16 mouse cellular contexts compared by ENCODE assay signal in the genomic region with DNA sequence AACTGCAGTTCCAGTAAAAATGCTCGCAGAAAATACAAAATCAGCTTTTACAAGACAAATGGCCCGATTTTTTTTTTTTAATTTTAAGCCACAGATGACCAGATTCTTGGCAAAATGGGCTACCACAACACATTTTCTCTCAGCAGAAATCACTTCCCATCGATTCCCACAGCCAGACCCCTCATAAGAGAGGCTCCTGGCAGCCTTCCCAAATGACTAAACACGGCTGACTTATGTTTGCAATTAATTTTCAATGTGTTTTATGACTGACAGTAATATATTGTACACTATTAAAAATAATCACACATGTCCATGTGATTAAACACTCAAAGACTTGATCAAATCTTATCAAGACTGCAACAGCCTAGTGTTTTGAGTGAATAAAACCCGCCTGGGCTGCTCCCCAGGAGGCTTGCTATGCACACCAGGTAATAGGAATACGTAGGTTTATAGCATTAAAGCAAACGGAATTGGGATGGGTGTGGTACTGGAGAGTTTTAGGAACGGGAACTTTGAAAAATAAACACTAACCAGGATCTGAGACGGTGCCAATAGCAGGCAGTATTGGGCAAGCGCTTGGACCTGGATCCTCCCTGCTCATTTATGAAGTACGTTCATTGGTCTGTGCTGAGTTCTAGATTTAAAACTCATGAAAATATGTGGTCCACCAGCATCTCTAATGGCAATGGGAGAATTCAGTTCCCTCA.
DNase-seq lines count a peak whose midpoint lies in the region; ATAC-seq and TF ChIP-seq lines count a peak whose summit lies in the region.
"Had no signal": no experiment of that assay in that cellular context is flagged by ENCODE, and none has a peak within 500 bp of the region (broad histone marks: within the 10 kb centered on the region; RNA-seq: fewer than 3 reads in every experiment).

No protein-coding gene starts in this region.

- peak; percentile 62 for DNase-seq in forebrain, embryonic 14.5 days (ENCODE audit: low spot score)
- DNase-seq in forebrain, embryonic 11.5 days (ENCODE audit: low spot score) = no peak
- no peak for DNase-seq in limb, embryonic 10.5 days (ENCODE audit: low spot score)
- peak; percentile 93 for DNase-seq in NIH3T3 (ENCODE audit: low read depth)
- peak; percentile 77 for DNase-seq in lung, postnatal 0 days (ENCODE audit: low spot score)
- DNase-seq in adrenal gland, adult (ENCODE audit: inconsistent age in 2 of 2, low spot score in 1 of 2) = no peak
- DNase-seq in c-Kit-positive CD71-positive TER-119-positive erythroid progenitor cells, embryonic 14.5 days (ENCODE audit: low spot score) = no peak
- DNase-seq: adrenal gland, postnatal 25 days; cerebellum, adult 11 months; layer of hippocampus, adult 9-11 months; retina, postnatal 1 day; spleen, adult 18-20 months had no signal

- no peak overlapping the region for H3K4me3 ChIP-seq in forebrain, embryonic 14.5 days (ENCODE audit: low read depth, low read length)
- no peak overlapping the region for H3K4me3 ChIP-seq in forebrain, embryonic 11.5 days (ENCODE audit: low read depth, low read length)
- no peak overlapping the region for H3K4me3 ChIP-seq in limb, embryonic 12.5 days (replicated peaks)
- H3K4me3 ChIP-seq in limb, embryonic 10.5 days = no peak overlapping the region
- H3K4me3 ChIP-seq in lung, postnatal 0 days (ENCODE audit: low read depth, low read length) = no peak overlapping the region
- H3K4me3 ChIP-seq: embryonic facial prominence, embryonic 12.5 days; hindbrain, embryonic 15.5 days had no signal

- no peak overlapping the region for H3K27ac ChIP-seq in forebrain, embryonic 14.5 days (ENCODE audit: low read depth, low read length)
- no peak overlapping the region for H3K27ac ChIP-seq in forebrain, embryonic 11.5 days (ENCODE audit: low read depth, low read length)
- no peak overlapping the region for H3K27ac ChIP-seq in limb, embryonic 12.5 days
- H3K27ac ChIP-seq in limb, embryonic 10.5 days = no peak overlapping the region
- H3K27ac ChIP-seq in lung, postnatal 0 days (ENCODE audit: low read length) = no peak overlapping the region
- H3K27ac ChIP-seq: embryonic facial prominence, embryonic 12.5 days; hindbrain, embryonic 15.5 days had no signal

- H3K9me3 ChIP-seq in forebrain, embryonic 14.5 days (replicated peaks; ENCODE audit: control insufficient read depth, low read length) = no peaks in the 10 kb centered on the region
- H3K9me3 ChIP-seq in forebrain, embryonic 11.5 days (ENCODE audit: control insufficient read depth, low read length) = no peaks in the 10 kb centered on the region
- H3K9me3 ChIP-seq in limb, embryonic 12.5 days = no peaks in the 10 kb centered on the region
- H3K9me3 ChIP-seq in limb, embryonic 10.5 days (replicated peaks) = no peaks in the 10 kb centered on the region
- no peaks in the 10 kb centered on the region for H3K9me3 ChIP-seq in lung, postnatal 0 days (ENCODE audit: low read length)
- H3K9me3 ChIP-seq: embryonic facial prominence, embryonic 12.5 days; hindbrain, embryonic 15.5 days had no signal

- TF ChIP-seq EP300 in lung, postnatal 0 days (IDR thresholded peaks at IDR 0.05) = 0 out of 2 replicates have a peak, but pooled peaks have one; percentile 26

- no peak overlapping the region for H3K9ac ChIP-seq in forebrain, embryonic 14.5 days (ENCODE audit: low read length)
- H3K9ac ChIP-seq in forebrain, embryonic 11.5 days (ENCODE audit: low read length) = no peak overlapping the region
- H3K9ac ChIP-seq in limb, embryonic 12.5 days (replicated peaks) = no peak overlapping the region
- H3K9ac ChIP-seq in lung, postnatal 0 days (replicated peaks; ENCODE audit: low read depth) = no peak overlapping the region
- H3K9ac ChIP-seq: embryonic facial prominence, embryonic 12.5 days; hindbrain, embryonic 15.5 days had no signal

- 0 out of 2 replicates have a peak, but pooled peaks cover 5% of the 10 kb centered on the region for H3K4me1 ChIP-seq in forebrain, embryonic 14.5 days (ENCODE audit: control insufficient read depth, insufficient read depth, low read length)
- no peaks in the 10 kb centered on the region for H3K4me1 ChIP-seq in forebrain, embryonic 11.5 days (replicated peaks; ENCODE audit: control insufficient read depth, insufficient read depth, low read length)
- peaks cover 36% of the 10 kb centered on the region for H3K4me1 ChIP-seq in limb, embryonic 12.5 days (replicated peaks)
- peaks cover 20% of the 10 kb centered on the region for H3K4me1 ChIP-seq in limb, embryonic 10.5 days
- no peaks in the 10 kb centered on the region for H3K4me1 ChIP-seq in lung, postnatal 0 days (ENCODE audit: insufficient read depth, low read depth, low read length)
- H3K4me1 ChIP-seq: hindbrain, embryonic 15.5 days had no signal

- WGBS in forebrain, embryonic 14.5 days = 76% methylated on average over 11 of the region's 11 CpGs
- 80% methylated on average over 11 of the region's 11 CpGs for WGBS in forebrain, embryonic 11.5 days
- WGBS in limb, embryonic 12.5 days = 36% methylated on average over 11 of the region's 11 CpGs
- 86% methylated on average over 11 of the region's 11 CpGs for WGBS in limb, embryonic 10.5 days
- WGBS in lung, postnatal 0 days = 17% methylated on average over 11 of the region's 11 CpGs

- H3K27me3 ChIP-seq in forebrain, embryonic 14.5 days (replicated peaks; ENCODE audit: control insufficient read depth, insufficient read depth, low read length) = no peaks in the 10 kb centered on the region
- H3K27me3 ChIP-seq in forebrain, embryonic 11.5 days (ENCODE audit: control insufficient read depth, insufficient read depth, low read length) = no peaks in the 10 kb centered on the region
- H3K27me3 ChIP-seq in limb, embryonic 12.5 days = no peaks in the 10 kb centered on the region
- H3K27me3 ChIP-seq in limb, embryonic 10.5 days (ENCODE audit: low read depth, poor library complexity, severe bottlenecking) = no peaks in the 10 kb centered on the region
- H3K27me3 ChIP-seq in lung, postnatal 0 days (replicated peaks; ENCODE audit: insufficient read depth, low read length) = no peaks in the 10 kb centered on the region
- H3K27me3 ChIP-seq: embryonic facial prominence, embryonic 12.5 days; hindbrain, embryonic 15.5 days had no signal

- no peak for TF ChIP-seq CTCF in lung, postnatal 0 days (IDR thresholded peaks at IDR 0.05)

- H3K36me3 ChIP-seq in forebrain, embryonic 14.5 days (ENCODE audit: control insufficient read depth, insufficient read depth, low read length) = no peaks in the 10 kb centered on the region
- no peaks in the 10 kb centered on the region for H3K36me3 ChIP-seq in forebrain, embryonic 11.5 days (ENCODE audit: control insufficient read depth, insufficient read depth, low read length)
- H3K36me3 ChIP-seq in limb, embryonic 12.5 days = no peaks in the 10 kb centered on the region
- H3K36me3 ChIP-seq in limb, embryonic 10.5 days = no peaks in the 10 kb centered on the region
- no peaks in the 10 kb centered on the region for H3K36me3 ChIP-seq in lung, postnatal 0 days (ENCODE audit: insufficient read depth, low read length)
- H3K36me3 ChIP-seq: embryonic facial prominence, embryonic 12.5 days; hindbrain, embryonic 15.5 days had no signal

- no peak overlapping the region for H3K4me2 ChIP-seq in forebrain, embryonic 14.5 days (ENCODE audit: low read length)
- H3K4me2 ChIP-seq in forebrain, embryonic 11.5 days (ENCODE audit: low read depth, low read length, severe bottlenecking) = no peak overlapping the region
- no peak overlapping the region for H3K4me2 ChIP-seq in limb, embryonic 12.5 days
- no peak overlapping the region for H3K4me2 ChIP-seq in lung, postnatal 0 days (replicated peaks; ENCODE audit: low read depth, low read length)
- H3K4me2 ChIP-seq: embryonic facial prominence, embryonic 12.5 days; hindbrain, embryonic 15.5 days had no signal

- ATAC-seq in forebrain, embryonic 14.5 days = no peak
- ATAC-seq in forebrain, embryonic 11.5 days (replicated peaks; ENCODE audit: low FRiP score) = no peak
- peak; percentile 37 for ATAC-seq in limb, embryonic 12.5 days (ENCODE audit: insufficient number of reproducible peaks, insufficient read depth, low FRiP score, low TSS enrichment, low read depth)
- peak; percentile 57 for ATAC-seq in lung, postnatal 0 days
- ATAC-seq: midbrain, embryonic 16.5 days had no signal

Comparison
In these comparisons a context has a peak if more than half of its experiments do, and no peak if none do; other contexts are left out.
1. DNase-seq: peak in forebrain, embryonic 14.5 days (single experiment), NIH3T3 (single experiment) and lung, postnatal 0 days (single experiment); none in forebrain, embryonic 11.5 days (single experiment), limb, embryonic 10.5 days (single experiment), adrenal gland, adult (0 of 2) and c-Kit-positive CD71-positive TER-119-positive erythroid progenitor cells, embryonic 14.5 days (single experiment).
2. ATAC-seq: peak in limb, embryonic 12.5 days (single experiment) and lung, postnatal 0 days (single experiment); none in forebrain, embryonic 14.5 days (single experiment) and forebrain, embryonic 11.5 days (single experiment).